Mouse (Mus musculus) midbrain, embryonic 15.5 days (tissue): ENCODE results near the gene Usf2. TPM values are rescaled to one million over a fixed set of nuclear protein-coding genes. Genes with fewer than 3 reads are reported as not detected.

Experiments used
- ATAC-seq: fragments of 200-750 bp; cut with Nextera tagmentation; replicated peaks from 2 replicates; pipeline ENCODE4 v1.8.0; 2017; ENCODE audit warnings: moderate TSS enrichment
- H3K27ac ChIP-seq: fragments of 300-500 bp; sonication (generic); 2 replicates; pipeline ENCODE4 v1.5.1; 2015; ENCODE audit warnings: mild to moderate bottlenecking, inconsistent platforms
- H3K27me3 ChIP-seq: fragments of 300-500 bp; sonication (generic); replicated peaks from 2 replicates; pipeline ENCODE4 v1.6.1; 2015; ENCODE audit warnings: inconsistent platforms
- H3K36me3 ChIP-seq: fragments of 300-500 bp; sonication (generic); replicated peaks from 2 replicates; pipeline ENCODE4 v1.6.1; 2015; ENCODE audit warnings: inconsistent platforms
- H3K4me1 ChIP-seq: fragments of 300-500 bp; sonication (generic); 2 replicates; pipeline ENCODE4 v1.6.1; 2015; ENCODE audit warnings: inconsistent platforms
- H3K4me2 ChIP-seq: fragments of 300-500 bp; sonication (generic); 2 replicates; pipeline ENCODE4 v1.6.1; 2015; ENCODE audit warnings: inconsistent platforms, mild to moderate bottlenecking, moderate library complexity
- H3K4me3 ChIP-seq: fragments of 300-500 bp; sonication (generic); 2 replicates; pipeline ENCODE4 v1.5.1; 2015; ENCODE audit warnings: mild to moderate bottlenecking, inconsistent platforms
- H3K9ac ChIP-seq: fragments of 300-500 bp; sonication (generic); 2 replicates; pipeline ENCODE4 v1.6.1; 2015; ENCODE audit warnings: mild to moderate bottlenecking, inconsistent platforms
- H3K9me3 ChIP-seq: fragments of 300-500 bp; sonication (generic); 2 replicates; pipeline ENCODE4 v1.6.1; 2016; ENCODE audit warnings: inconsistent platforms
- WGBS: fragments of 180-500 bp; shearing (Covaris S2); methylation state at CpG from one replicate; pipeline ENCODE4 v1.1.7; 2015; ENCODE audit warnings: mixed read lengths; 5-methylcytosine and 5-hydroxymethylcytosine counted together
- polyA plus RNA-seq: library from polyadenylated mRNA; unstranded; fragments of >200 nt; fragmentation: Nextera tagmentation; extraction: Ambion mirVana; gene quantifications from 2 replicates; pipeline ENCODE4 v1.2.1, GENCODE M21; 2015

Gene Usf2
- polyA plus RNA-seq, 1 experiment from 2014 or later: 32.3 TPM

GRCm38 (mm10) chr7:30904042-30904441, 52.6 kb downstream of the Usf2 start:
- Histone ChIP-seq H3K4me1 (peaks cover 11% of the 10 kb centered on the region), H3K27ac (no peak overlapping the region), H3K27me3 (peaks cover 4% of the 10 kb centered on the region), H3K4me3 (no peak overlapping the region), H3K4me2 (no peak overlapping the region), H3K36me3 (no peaks in the 10 kb centered on the region), H3K9ac (no peak overlapping the region), H3K9me3 (no peaks in the 10 kb centered on the region)
- ATAC-seq: no peak
- WGBS: 57% methylated on average over 4 of the region's 4 CpGs

Other genes with a start within 250 kb of the Usf2 start
- 1.7 and 1.8 TPM in 2 replicates for gene Atp4a, start 244.6 kb downstream of the Usf2 start, polyA plus RNA-seq
- gene Tmem147, start 227.3 kb downstream of the Usf2 start, polyA plus RNA-seq: 242 and 252 TPM in 2 replicates
- gene Gapdhs, start 213.1 kb downstream of the Usf2 start, polyA plus RNA-seq: 0.72 and 1.6 TPM in 2 replicates
- 2.4 and 3.0 TPM in 2 replicates for gene Sbsn, start 205.3 kb downstream of the Usf2 start, polyA plus RNA-seq
- 1.2 and 3.4 TPM in 2 replicates for gene Dmkn, start 193.0 kb downstream of the Usf2 start, polyA plus RNA-seq
- 4.4 TPM in 1 of 2 replicates, not detected in the other for gene Krtdap, start 168.9 kb downstream of the Usf2 start, polyA plus RNA-seq
- gene Ffar2, start 133.0 kb downstream of the Usf2 start, polyA plus RNA-seq: not detected in 2 replicates
- not detected in 2 replicates for gene Ffar3, start 100.6 kb downstream of the Usf2 start, polyA plus RNA-seq
- gene Ffar1, start 95.2 kb downstream of the Usf2 start, polyA plus RNA-seq: not detected in 2 replicates
- not detected in 2 replicates for gene Cd22, start 76.5 kb downstream of the Usf2 start, polyA plus RNA-seq
- gene Mag, start 41.9 kb downstream of the Usf2 start, polyA plus RNA-seq: 2.9 and 3.4 TPM in 2 replicates
- 0.49 TPM in 1 of 2 replicates, not detected in the other for gene Hamp2, start 32.1 kb downstream of the Usf2 start, polyA plus RNA-seq
- not detected in 2 replicates for gene Hamp, start 12.8 kb downstream of the Usf2 start, polyA plus RNA-seq
- 21.7 and 24.3 TPM in 2 replicates for gene Lsr, start 16.7 kb upstream of the Usf2 start, polyA plus RNA-seq
- gene Fam187b, start 17.0 kb upstream of the Usf2 start, polyA plus RNA-seq: 0.23 and 0.68 TPM in 2 replicates
- 24.8 and 26.8 TPM in 2 replicates for gene Fxyd5, start 85.7 kb upstream of the Usf2 start, polyA plus RNA-seq
- gene Fxyd7, start 94.7 kb upstream of the Usf2 start, polyA plus RNA-seq: 174 and 186 TPM in 2 replicates
- 13.2 and 15.5 TPM in 2 replicates for gene Fxyd1, start 100.4 kb upstream of the Usf2 start, polyA plus RNA-seq
- gene Lgi4, start 102.5 kb upstream of the Usf2 start, polyA plus RNA-seq: 0.19 and 0.22 TPM in 2 replicates
- not detected in 2 replicates for gene Fxyd3, start 119.9 kb upstream of the Usf2 start, polyA plus RNA-seq
- gene Hpn, start 158.5 kb upstream of the Usf2 start, polyA plus RNA-seq: 0.47 and 0.80 TPM in 2 replicates
- gene Scn1b, start 170.2 kb upstream of the Usf2 start, polyA plus RNA-seq: 9.2 and 9.9 TPM in 2 replicates
- 262 and 274 TPM in 2 replicates for gene Gramd1a, start 199.1 kb upstream of the Usf2 start, polyA plus RNA-seq